Mouse (Mus musculus) lung, embryonic 14.5 days (tissue): Measurements from ENCODE around the gene Moap1. TPM values are rescaled to one million over a fixed set of nuclear protein-coding genes. Genes with fewer than 3 reads are reported as not detected.

ENCODE experiments used
- ATAC-seq: fragments of 200-750 bp; cut with Nextera tagmentation; 2 replicates; pipeline ENCODE4 v1.8.0; 2017; ENCODE audit warnings: mild to moderate bottlenecking, moderate TSS enrichment, moderate library complexity; ENCODE audit not compliant: insufficient read depth
- DNase-seq: peaks from one replicate; pipeline ENCODE4 v3.0.0-alpha.2; 2015
- H3K27ac ChIP-seq: fragments of 300-500 bp; sonication (generic); 2 replicates; pipeline ENCODE4 v1.5.1; 2014; ENCODE audit warnings: low read depth, mild to moderate bottlenecking, moderate library complexity
- H3K27me3 ChIP-seq: fragments of 300-500 bp; sonication (generic); 2 replicates; pipeline ENCODE4 v1.6.1; 2014; ENCODE audit warnings: low read length, control low read depth; ENCODE audit not compliant: insufficient read depth
- H3K36me3 ChIP-seq: fragments of 300-500 bp; sonication (generic); 2 replicates; pipeline ENCODE4 v1.6.1; 2014; ENCODE audit warnings: control low read depth; ENCODE audit not compliant: insufficient read depth
- H3K4me1 ChIP-seq: fragments of 300-500 bp; sonication (generic); 2 replicates; pipeline ENCODE4 v1.6.1; 2014; ENCODE audit warnings: antibody characterized with exemption, control low read depth; ENCODE audit not compliant: insufficient read depth
- H3K4me2 ChIP-seq: fragments of 300-500 bp; sonication (generic); 2 replicates; pipeline ENCODE4 v1.6.1; 2014; ENCODE audit warnings: mild to moderate bottlenecking
- H3K4me3 ChIP-seq: fragments of 300-500 bp; sonication (generic); 2 replicates; pipeline ENCODE4 v1.5.1; 2014; ENCODE audit warnings: low read depth, low read length
- H3K9ac ChIP-seq: fragments of 300-500 bp; sonication (generic); 2 replicates; pipeline ENCODE4 v1.6.1; 2014
- H3K9me3 ChIP-seq: fragments of 300-500 bp; sonication (generic); 2 replicates; pipeline ENCODE4 v1.6.1; 2016; ENCODE audit warnings: low read depth, low read length, control low read depth
- CTCF ChIP-seq: IDR thresholded peaks from 2 replicates; pipeline ENCODE4 v1.5.1; 2016; ENCODE audit warnings: antibody characterized with exemption, low read depth
- WGBS: fragments of 180-500 bp; shearing (Covaris S2); extraction: QIAGEN DNeasy Blood & Tissue Kit; methylation state at CpG from one replicate; pipeline ENCODE4 v1.1.7; 2014; 5-methylcytosine and 5-hydroxymethylcytosine counted together
- polyA plus RNA-seq: library from polyadenylated mRNA; unstranded; fragments of >200 nt; fragmentation: Nextera tagmentation; extraction: Ambion mirVana; gene quantifications from 2 replicates; pipeline ENCODE4 v1.2.1, GENCODE M21; 2014

Gene Moap1
- polyA plus RNA-seq, 1 experiment from 2014 or later, result 24.3 TPM

GRCm38 (mm10) chr12:102742056-102742455, 1.4 kb downstream of the Moap1 start:
- 71% methylated on average over 7 of the region's 7 CpGs for WGBS
- Histone ChIP-seq H3K27me3 (no peaks in the 10 kb centered on the region), H3K9me3 (no peaks in the 10 kb centered on the region), H3K4me3 (no peak overlapping the region), H3K4me1 (peaks cover 7% of the 10 kb centered on the region), H3K27ac (no peak overlapping the region), H3K36me3 (peaks cover 6% of the 10 kb centered on the region; the same call in 1 of the 2 replicates), H3K4me2 (no peak overlapping the region; the same call in 1 of the 2 replicates), H3K9ac (no peak overlapping the region)
- no peak for DNase-seq
- ATAC-seq, result no peak
- TF ChIP-seq CTCF, result no peak

- peaks cover 6% of the 10 kb centered on the region; the same call in 1 of the 2 replicates for H3K36me3 ChIP-seq
- TF ChIP-seq CTCF, result peak; percentile 48
- H3K9me3 ChIP-seq, result no peaks in the 10 kb centered on the region
- no peak overlapping the region for H3K9ac ChIP-seq
- H3K27ac ChIP-seq, result no peak overlapping the region
- ATAC-seq, result no peak
- peaks cover 7% of the 10 kb centered on the region for H3K4me1 ChIP-seq
- peak; percentile 58 for DNase-seq
- no peaks in the 10 kb centered on the region for H3K27me3 ChIP-seq
- 61% methylated on average over 3 of the region's 3 CpGs for WGBS
- no peak overlapping the region for H3K4me2 ChIP-seq
- no peak overlapping the region for H3K4me3 ChIP-seq
Observed at GRCm38 (mm10) chr12:102740285-102740684, 3.2 kb downstream of the Moap1 start.

- H3K4me2 ChIP-seq, result no peak overlapping the region
- no peaks in the 10 kb centered on the region for H3K27me3 ChIP-seq
- WGBS, result 75% methylated on average over 5 of the region's 5 CpGs
- no peaks in the 10 kb centered on the region for H3K9me3 ChIP-seq
- DNase-seq (no peak), ATAC-seq (no peak)
- peaks cover 7% of the 10 kb centered on the region for H3K4me1 ChIP-seq
- no peak overlapping the region for H3K27ac ChIP-seq
- TF ChIP-seq CTCF, result no peak
- H3K36me3 ChIP-seq, result peaks cover 6% of the 10 kb centered on the region; the same call in 1 of the 2 replicates
- no peak overlapping the region for H3K4me3 ChIP-seq
- H3K9ac ChIP-seq, result no peak overlapping the region
Observed at GRCm38 (mm10) chr12:102739096-102739495, 4.4 kb downstream of the Moap1 start.

GRCm38 (mm10) chr12:102733381-102733780, 10.1 kb downstream of the Moap1 start:
- no peak overlapping the region for H3K4me3 ChIP-seq
- ATAC-seq (no peak), DNase-seq (peak; percentile 77)
- no peaks in the 10 kb centered on the region for H3K36me3 ChIP-seq
- no peak overlapping the region for H3K4me2 ChIP-seq
- H3K9ac ChIP-seq, result no peak overlapping the region
- no peaks in the 10 kb centered on the region for H3K27me3 ChIP-seq
- peaks cover 11% of the 10 kb centered on the region; the same call in 1 of the 2 replicates for H3K4me1 ChIP-seq
- no peak overlapping the region for H3K27ac ChIP-seq
- no peaks in the 10 kb centered on the region for H3K9me3 ChIP-seq
- TF ChIP-seq CTCF, result peak; percentile 70
- WGBS, result 6% methylated on average over 4 of the region's 5 CpGs

GRCm38 (mm10) chr12:102730798-102731619, 12.5 kb downstream of the Moap1 start:
- 35% methylated on average over 16 of the region's 16 CpGs for WGBS
- ATAC-seq, result no peak
- no peaks in the 10 kb centered on the region for H3K36me3 ChIP-seq
- H3K9me3 ChIP-seq, result no peaks in the 10 kb centered on the region
- peaks cover 11% of the 10 kb centered on the region; the same call in 1 of the 2 replicates for H3K4me1 ChIP-seq
- H3K4me3 ChIP-seq, result no peak overlapping the region
- H3K27me3 ChIP-seq, result no peaks in the 10 kb centered on the region
- H3K4me2 ChIP-seq, result peak overlapping the region; percentile 53
- H3K27ac ChIP-seq, result peak overlapping the region; percentile 46; the same call in 1 of the 2 replicates
- DNase-seq, result no peak
- TF ChIP-seq CTCF, result no peak
- no peak overlapping the region for H3K9ac ChIP-seq

- Histone ChIP-seq H3K4me2 (peak overlapping the region; percentile 53), H3K4me1 (peaks cover 11% of the 10 kb centered on the region; the same call in 1 of the 2 replicates), H3K27me3 (no peaks in the 10 kb centered on the region), H3K36me3 (no peaks in the 10 kb centered on the region), H3K9me3 (no peaks in the 10 kb centered on the region), H3K27ac (peak overlapping the region; percentile 54), H3K4me3 (peak overlapping the region; percentile 16; the same call in 1 of the 2 replicates), H3K9ac (no peak overlapping the region)
- DNase-seq (peak; percentile 82), ATAC-seq (peak; percentile 97)
- TF ChIP-seq CTCF, result no peak
- WGBS, result 31% methylated on average over 26 of the region's 26 CpGs
Observed at GRCm38 (mm10) chr12:102729855-102730797, 13.3 kb downstream of the Moap1 start.
